Comparison of ENCODE assay signal across 9 mouse cellular contexts in genomic region chr5:114942766-114943130, GRCm38 (mm10). TPM values are rescaled to one million over a fixed set of nuclear protein-coding genes. Genes with fewer than 3 reads are reported as not detected.
DNase-seq lines count a peak whose midpoint lies in the region; ATAC-seq and TF ChIP-seq lines count a peak whose summit lies in the region.
"Had no signal": no experiment of that assay in that cellular context is flagged by ENCODE, and none has a peak within 500 bp of the region (broad histone marks: within the 10 kb centered on the region; RNA-seq: fewer than 3 reads in every experiment).

No protein-coding gene starts in this region.

- 0 out of 2 replicates have a peak, but pooled peaks cover 4% of the 10 kb centered on the region for H3K9me3 ChIP-seq in kidney, embryonic 14.5 days (ENCODE audit: control insufficient read depth, low read length)
- H3K9me3 ChIP-seq in hindbrain, embryonic 14.5 days (ENCODE audit: control insufficient read depth, low read length), result no peaks in the 10 kb centered on the region
- no peaks in the 10 kb centered on the region for H3K9me3 ChIP-seq in midbrain, embryonic 13.5 days

- H3K9ac ChIP-seq in kidney, embryonic 14.5 days (ENCODE audit: low read depth, low read length), result peak overlapping the region; percentile 95
- peak overlapping the region; percentile 92 for H3K9ac ChIP-seq in hindbrain, embryonic 14.5 days
- peak overlapping the region; percentile 91 for H3K9ac ChIP-seq in midbrain, embryonic 13.5 days (replicated peaks)

- H3K4me3 ChIP-seq in kidney, embryonic 14.5 days (ENCODE audit: low read length), result peak overlapping the region; percentile 93
- H3K4me3 ChIP-seq in hindbrain, embryonic 14.5 days (replicated peaks; ENCODE audit: low read length), result peak overlapping the region; percentile 80
- peak overlapping the region; percentile 93 for H3K4me3 ChIP-seq in midbrain, embryonic 13.5 days (replicated peaks)

- H3K36me3 ChIP-seq in kidney, embryonic 14.5 days (ENCODE audit: control insufficient read depth, insufficient read depth, low read length), result peaks cover 22% of the 10 kb centered on the region
- H3K36me3 ChIP-seq in hindbrain, embryonic 14.5 days (replicated peaks; ENCODE audit: control insufficient read depth, insufficient read depth), result peaks cover 22% of the 10 kb centered on the region
- peaks cover 22% of the 10 kb centered on the region for H3K36me3 ChIP-seq in midbrain, embryonic 13.5 days

- no peak for DNase-seq in kidney, postnatal 4 days
- DNase-seq in brain, embryonic 14.5 days (ENCODE audit: low read depth), result peak; percentile 14
- no peak for DNase-seq in hindbrain, embryonic 14.5 days (ENCODE audit: low spot score)
- no peak for DNase-seq in left cerebral cortex, adult 8-10 months (ENCODE audit: low spot score in 2 of 2)
- no peak for DNase-seq in cerebellum, adult 9-11 months
- no peak for DNase-seq in cerebellum, postnatal 4 days (ENCODE audit: low spot score in 2 of 2)

- no peak for ATAC-seq in kidney, embryonic 14.5 days (ENCODE audit: low FRiP score, low TSS enrichment)
- ATAC-seq in hindbrain, embryonic 14.5 days (ENCODE audit: low FRiP score), result no peak
- ATAC-seq in midbrain, embryonic 13.5 days, result no peak

- TF ChIP-seq POLR2A in brain, embryonic 14.5 days (IDR thresholded peaks at IDR 0.05; ENCODE audit: borderline replicate concordance, extremely low read depth, insufficient read depth, insufficient read length, poor library complexity, severe bottlenecking), result no peak

- no peak for TF ChIP-seq CTCF in brain, embryonic 14.5 days (IDR thresholded peaks at IDR 0.05; ENCODE audit: borderline replicate concordance, extremely low read depth, insufficient read depth, insufficient read length)

- H3K27me3 ChIP-seq in kidney, embryonic 14.5 days (ENCODE audit: control insufficient read depth, insufficient read depth, low read length), result no peaks in the 10 kb centered on the region
- H3K27me3 ChIP-seq in hindbrain, embryonic 14.5 days (ENCODE audit: control insufficient read depth, insufficient read depth, low read length), result no peaks in the 10 kb centered on the region
- H3K27me3 ChIP-seq in midbrain, embryonic 13.5 days, result no peaks in the 10 kb centered on the region

- peaks cover 5% of the 10 kb centered on the region for H3K4me1 ChIP-seq in kidney, embryonic 14.5 days (ENCODE audit: control insufficient read depth, insufficient read depth, low read length)
- H3K4me1 ChIP-seq in hindbrain, embryonic 14.5 days (replicated peaks; ENCODE audit: control insufficient read depth, insufficient read depth, low read length), result 0 out of 2 replicates have a peak, but pooled peaks cover 5% of the 10 kb centered on the region
- H3K4me1 ChIP-seq in midbrain, embryonic 13.5 days (replicated peaks), result peaks cover 18% of the 10 kb centered on the region

- H3K4me2 ChIP-seq in kidney, embryonic 14.5 days (replicated peaks; ENCODE audit: low read depth, low read length), result peak overlapping the region; percentile 81
- peak overlapping the region; percentile 75 for H3K4me2 ChIP-seq in hindbrain, embryonic 14.5 days (replicated peaks)
- H3K4me2 ChIP-seq in midbrain, embryonic 13.5 days (replicated peaks), result peak overlapping the region; percentile 88

- H3K27ac ChIP-seq in kidney, embryonic 14.5 days (ENCODE audit: low read depth, low read length), result no peak overlapping the region
- peak overlapping the region; percentile 87 for H3K27ac ChIP-seq in hindbrain, embryonic 14.5 days
- H3K27ac ChIP-seq in midbrain, embryonic 13.5 days, result peak overlapping the region; percentile 91

- WGBS in kidney, embryonic 14.5 days, result 39% methylated on average over 4 of the region's 4 CpGs
- 32% methylated on average over 4 of the region's 4 CpGs for WGBS in hindbrain, embryonic 14.5 days
- WGBS in midbrain, embryonic 13.5 days, result 37% methylated on average over 4 of the region's 4 CpGs

RNA-seq across cellular contexts. Expression of gene 2210016L21Rik, which starts 0.8 kb away (rescaled TPM):
- 51.1 and 58.9 TPM in 2 replicates for polyA plus RNA-seq in kidney, embryonic 14.5 days (2014; fragmentation: Nextera tagmentation; extraction: Ambion mirVana)
- polyA plus RNA-seq in brain, embryonic 14.5 days (2012; rRNA removed), result 69.2 and 72.7 TPM in 2 replicates
- 126 and 135 TPM in 2 replicates for polyA plus RNA-seq in hindbrain, embryonic 14.5 days (2014; fragmentation: Nextera tagmentation; extraction: Ambion mirVana)
- 87.9 and 91.5 TPM in 2 replicates for polyA plus RNA-seq in midbrain, embryonic 13.5 days (2015; fragmentation: Nextera tagmentation; extraction: Ambion mirVana)
- total RNA-seq in left cerebral cortex, adult 8-10 months (2022), result 100 to 1,000 TPM; 192 to 228 (median 217) TPM

RNA-seq across cellular contexts. Expression of gene Oasl1, which starts 19.7 kb away (rescaled TPM):
- 1.2 and 2.5 TPM in 2 replicates for polyA plus RNA-seq in kidney, embryonic 14.5 days (2014; fragmentation: Nextera tagmentation; extraction: Ambion mirVana)
- polyA plus RNA-seq in brain, embryonic 14.5 days (2012; rRNA removed), result 0.21 and 0.42 TPM in 2 replicates
- polyA plus RNA-seq in hindbrain, embryonic 14.5 days (2014; fragmentation: Nextera tagmentation; extraction: Ambion mirVana), result 0.13 and 0.25 TPM in 2 replicates
- polyA plus RNA-seq in midbrain, embryonic 13.5 days (2015; fragmentation: Nextera tagmentation; extraction: Ambion mirVana), result 0.28 TPM in 1 of 2 replicates, not detected in the other
- under 1 TPM in 2 of 4 experiments, not detected in 2; 0.35 to 0.68 TPM for total RNA-seq in left cerebral cortex, adult 8-10 months (2022)
- total RNA-seq: gastrocnemius, postnatal 14 days had no signal

RNA-seq across cellular contexts. Expression of gene Hnf1a, which starts 28.1 kb away (rescaled TPM):
- 5.4 and 6.8 TPM in 2 replicates for polyA plus RNA-seq in kidney, embryonic 14.5 days (2014; fragmentation: Nextera tagmentation; extraction: Ambion mirVana)
- polyA plus RNA-seq in brain, embryonic 14.5 days (2012; rRNA removed), result not detected in 2 replicates
- polyA plus RNA-seq in hindbrain, embryonic 14.5 days (2014; fragmentation: Nextera tagmentation; extraction: Ambion mirVana), result 0.07 TPM in 1 of 2 replicates, not detected in the other
- polyA plus RNA-seq in midbrain, embryonic 13.5 days (2015; fragmentation: Nextera tagmentation; extraction: Ambion mirVana), result 0.06 TPM in 1 of 2 replicates, not detected in the other
- not detected for total RNA-seq in left cerebral cortex, adult 8-10 months (2022)
- total RNA-seq: gastrocnemius, postnatal 14 days had no signal

RNA-seq across cellular contexts. Expression of gene Oasl2, which starts 46.0 kb away (rescaled TPM):
- polyA plus RNA-seq in kidney, embryonic 14.5 days (2014; fragmentation: Nextera tagmentation; extraction: Ambion mirVana), result 2.2 and 4.0 TPM in 2 replicates
- 1.5 and 3.3 TPM in 2 replicates for polyA plus RNA-seq in brain, embryonic 14.5 days (2012; rRNA removed)
- 3.7 and 5.0 TPM in 2 replicates for polyA plus RNA-seq in hindbrain, embryonic 14.5 days (2014; fragmentation: Nextera tagmentation; extraction: Ambion mirVana)
- 2.1 and 2.2 TPM in 2 replicates for polyA plus RNA-seq in midbrain, embryonic 13.5 days (2015; fragmentation: Nextera tagmentation; extraction: Ambion mirVana)
- 1 to 10 TPM; 2.3 to 6.1 (median 3.9) TPM for total RNA-seq in left cerebral cortex, adult 8-10 months (2022)
